Mouse (Mus musculus) monocyte, adult 5-6 weeks (primary cell): ENCODE measurements around the gene Dlg2. TPM values are rescaled to one million over a fixed set of nuclear protein-coding genes. Genes with fewer than 3 reads are reported as not detected.

Experiments
- ATAC-seq: fragments of 153-309, 156-312 bp; replicated peaks from 2 replicates; pipeline ENCODE4 v1.8.0; 2017; ENCODE audit warnings: mild to moderate bottlenecking; ENCODE audit not compliant: low TSS enrichment, insufficient number of reproducible peaks, severe bottlenecking, poor library complexity, low FRiP score
- total RNA-seq: library from RNA; stranded (forward); fragments of 200-1000, 200-491, 200-594 nt; gene quantifications from 3 replicates; pipeline ENCODE4 v1.2.3, GENCODE M21; 2017

Dlg2 gene
- total RNA-seq, 1 experiment from 2014 or later: 1.7 TPM

DNA sequence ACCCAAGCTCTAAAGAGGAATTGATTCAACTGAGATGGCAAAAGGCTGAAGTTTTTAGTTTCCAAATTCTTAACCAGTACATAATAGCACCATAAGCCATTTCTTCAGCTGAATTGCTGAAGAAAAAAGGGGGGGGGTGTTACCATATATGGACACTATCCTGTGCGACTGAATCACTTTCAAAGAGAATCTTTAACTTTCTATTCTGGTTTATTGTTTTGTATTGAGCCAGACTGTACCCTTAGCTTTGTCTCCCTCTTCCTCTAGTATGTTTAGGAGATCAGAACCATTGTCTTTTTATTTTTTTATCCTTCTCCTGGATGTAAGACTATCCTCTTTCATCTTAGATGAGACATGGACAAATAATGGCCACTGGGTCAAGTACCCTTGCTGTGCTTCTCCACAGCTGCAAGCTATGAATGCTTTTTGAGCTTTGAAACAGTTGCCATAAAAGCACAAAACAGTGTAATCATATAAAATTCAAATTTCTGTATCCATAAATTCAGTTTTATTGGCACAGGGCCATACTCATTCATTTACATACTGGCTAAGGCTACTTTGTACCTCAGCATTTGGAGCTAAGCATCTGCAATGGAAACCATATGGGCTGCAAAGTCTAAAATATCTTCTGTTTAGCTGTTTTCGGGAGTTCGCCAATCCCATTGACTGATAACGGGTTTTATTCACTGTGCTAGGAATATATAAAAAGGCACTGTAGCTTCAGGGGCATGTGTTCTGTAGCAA is 568.7 kb downstream of the Dlg2 start:
- ATAC-seq: no peak

DNA sequence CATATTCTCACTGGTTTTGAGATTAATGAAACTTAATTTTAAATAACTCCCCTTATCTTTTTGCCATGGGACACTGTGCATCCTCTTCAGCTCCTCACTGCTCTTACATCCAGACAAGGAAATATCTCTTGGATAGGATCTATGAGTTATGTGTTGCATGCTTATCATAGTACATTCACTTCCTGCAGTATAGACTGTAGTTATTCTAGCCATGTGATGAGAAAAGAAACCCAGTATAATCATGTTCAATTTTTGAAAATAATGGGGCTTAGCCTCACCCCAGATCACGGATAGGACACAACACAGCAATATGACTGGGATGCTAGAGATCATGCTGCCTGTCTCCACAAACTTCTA is 569.2 kb downstream of the Dlg2 start:
- no peak for ATAC-seq

DNA sequence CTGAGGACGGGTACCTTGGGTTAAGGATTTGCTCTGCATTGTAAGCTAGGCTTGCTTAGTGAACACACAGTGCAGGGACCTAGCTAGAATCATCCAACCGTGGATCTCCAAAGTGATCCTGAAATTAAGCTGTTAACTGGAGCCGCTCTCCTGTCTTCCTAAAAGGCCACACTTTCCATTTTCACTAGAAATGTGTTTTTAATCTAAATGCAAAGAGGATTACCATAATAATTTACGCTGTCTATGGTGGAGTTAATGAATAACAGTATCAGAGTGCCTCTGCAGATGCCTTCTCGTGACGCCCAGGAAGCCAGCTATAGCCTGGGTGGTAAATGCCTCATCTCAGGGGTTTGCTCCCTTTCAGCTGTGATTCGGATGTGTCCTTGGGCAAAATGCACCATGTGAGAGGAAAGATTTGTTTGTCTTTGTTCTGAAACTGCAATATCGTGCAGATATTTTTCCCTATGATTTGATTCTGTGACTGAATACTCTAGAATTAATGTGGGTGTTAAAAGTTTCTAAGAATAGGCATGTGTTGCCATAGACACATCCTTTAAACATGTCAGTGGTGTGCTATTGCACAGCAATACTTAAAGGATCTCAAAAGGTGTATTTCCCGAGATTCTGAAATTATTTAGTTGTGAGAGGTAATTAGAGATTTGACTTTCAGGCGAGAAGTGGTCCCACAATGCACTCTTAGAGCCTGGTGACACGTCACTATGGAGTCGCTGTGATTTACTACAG is 587.0 kb downstream of the Dlg2 start:
- no peak for ATAC-seq

DNA sequence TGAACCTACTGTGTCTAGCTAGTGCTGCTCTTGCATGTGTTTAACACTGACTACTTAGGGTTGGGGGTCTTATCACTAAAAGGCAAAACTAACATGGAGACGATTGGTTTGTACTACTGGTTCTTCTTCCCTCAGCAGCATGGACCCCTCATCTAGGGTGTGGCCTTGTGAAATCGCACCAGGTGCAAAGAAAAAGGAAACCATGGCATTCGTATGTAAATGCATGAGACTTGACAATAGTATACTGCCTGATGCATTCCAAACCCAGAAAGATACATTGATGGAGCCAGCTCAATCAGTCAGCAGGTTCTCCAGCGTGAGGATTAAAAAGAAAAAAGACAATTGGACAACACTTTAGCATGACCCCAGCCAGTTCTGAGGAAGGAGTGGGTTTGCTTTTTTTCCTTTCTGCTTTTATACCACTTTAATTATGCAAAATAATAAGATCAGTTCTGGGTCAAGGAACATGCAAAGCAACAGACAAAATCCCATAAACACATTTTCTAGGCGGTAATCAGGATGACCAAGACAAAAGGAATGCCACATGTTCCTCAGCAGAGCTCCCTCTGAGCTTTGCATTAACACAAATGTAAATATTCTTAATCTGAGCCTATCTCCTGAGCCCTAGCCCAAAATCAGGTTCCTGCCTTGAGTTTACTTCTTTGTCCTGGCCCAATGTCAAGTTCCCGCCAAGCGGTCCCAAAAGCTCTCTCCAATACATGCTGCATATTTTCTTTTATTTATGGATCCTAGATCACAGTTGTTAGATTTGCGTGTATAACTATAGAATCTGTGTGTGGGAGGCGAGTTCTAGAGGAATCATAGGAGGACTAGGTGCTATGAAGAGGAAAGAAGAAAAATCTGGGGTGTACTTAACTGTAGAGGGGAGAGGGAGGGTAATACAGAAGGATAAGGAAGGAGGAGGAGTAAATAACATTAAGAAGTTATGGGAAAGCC is 595.6 kb downstream of the Dlg2 start:
- ATAC-seq: no peak

DNA sequence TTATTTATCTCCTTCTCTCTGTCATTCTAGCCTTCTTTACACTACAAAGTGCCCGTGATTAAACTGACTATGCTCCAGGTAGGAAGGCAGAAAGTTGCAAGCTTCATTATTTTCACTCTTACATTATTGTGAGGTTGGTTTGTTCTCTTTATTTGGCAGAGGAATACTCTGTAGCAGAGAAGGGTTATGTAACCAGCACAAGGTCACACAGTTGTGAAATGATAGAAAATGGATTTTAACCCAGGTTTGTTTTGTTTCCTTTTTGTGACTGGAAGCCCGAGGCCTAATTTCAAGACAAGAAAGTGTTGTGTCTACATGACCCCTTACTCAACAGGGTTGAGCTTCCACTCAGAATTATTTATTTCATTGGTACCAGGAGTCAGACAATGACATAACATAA is 609.6 kb downstream of the Dlg2 start:
- no peak for ATAC-seq

DNA sequence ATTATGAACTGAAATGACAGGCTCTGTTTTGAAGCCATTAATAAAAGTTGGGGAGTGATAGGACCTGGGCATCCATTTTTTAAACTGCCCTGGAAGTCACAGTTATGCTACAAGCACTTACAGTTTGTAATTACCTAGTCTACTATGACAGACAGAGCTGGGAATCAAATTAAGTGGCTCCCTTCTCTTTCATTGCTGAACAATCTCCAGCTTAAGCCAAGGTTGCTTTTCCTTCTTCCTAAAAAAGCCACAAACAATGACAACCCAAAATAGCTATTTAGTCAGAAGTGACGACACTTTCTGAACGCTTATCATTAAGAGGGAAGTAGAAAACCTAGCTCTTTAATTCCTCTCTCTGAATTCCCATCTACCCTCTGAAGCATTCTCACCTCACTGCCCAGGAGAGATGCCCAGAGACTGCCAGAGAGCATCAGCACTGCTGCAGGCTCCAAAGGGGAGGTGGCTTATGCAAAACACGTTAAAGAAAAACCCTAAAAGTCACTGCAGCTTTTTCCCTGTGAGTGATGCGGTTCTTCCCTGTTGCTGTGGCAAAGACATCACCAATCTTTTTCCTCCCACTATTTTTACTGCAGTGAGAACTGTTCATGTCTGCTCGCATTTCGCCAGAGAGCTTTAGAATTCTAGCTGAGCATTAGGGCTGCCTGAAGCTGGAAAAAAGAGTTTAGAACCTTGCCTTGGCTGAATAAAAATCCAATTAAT is 612.9 kb downstream of the Dlg2 start:
- no peak for ATAC-seq

DNA sequence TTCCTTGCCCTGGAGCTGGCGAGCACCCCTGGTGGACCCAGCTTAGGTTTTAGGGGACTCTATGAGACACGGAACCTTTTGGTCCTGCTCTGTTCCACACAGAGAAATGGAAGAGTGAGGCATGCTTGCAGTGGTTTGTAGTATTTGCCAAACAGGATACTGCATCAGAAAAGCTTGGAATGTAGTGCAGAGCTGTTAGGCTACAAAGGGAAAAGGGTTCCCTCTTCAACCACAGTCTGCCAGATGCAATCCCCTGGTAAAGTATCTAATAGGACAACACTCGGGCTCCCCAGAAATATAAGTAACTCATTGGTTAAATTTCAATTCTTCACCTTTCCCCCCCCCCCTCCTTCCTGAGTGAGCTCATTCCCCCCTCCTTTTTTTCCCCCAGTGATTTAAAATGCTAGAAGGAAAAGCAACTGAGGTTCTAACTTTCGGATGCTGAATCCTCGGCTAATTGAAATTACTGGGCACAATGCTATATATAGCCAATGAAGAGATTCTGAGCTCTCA is 613.9 kb downstream of the Dlg2 start:
- no peak for ATAC-seq

DNA sequence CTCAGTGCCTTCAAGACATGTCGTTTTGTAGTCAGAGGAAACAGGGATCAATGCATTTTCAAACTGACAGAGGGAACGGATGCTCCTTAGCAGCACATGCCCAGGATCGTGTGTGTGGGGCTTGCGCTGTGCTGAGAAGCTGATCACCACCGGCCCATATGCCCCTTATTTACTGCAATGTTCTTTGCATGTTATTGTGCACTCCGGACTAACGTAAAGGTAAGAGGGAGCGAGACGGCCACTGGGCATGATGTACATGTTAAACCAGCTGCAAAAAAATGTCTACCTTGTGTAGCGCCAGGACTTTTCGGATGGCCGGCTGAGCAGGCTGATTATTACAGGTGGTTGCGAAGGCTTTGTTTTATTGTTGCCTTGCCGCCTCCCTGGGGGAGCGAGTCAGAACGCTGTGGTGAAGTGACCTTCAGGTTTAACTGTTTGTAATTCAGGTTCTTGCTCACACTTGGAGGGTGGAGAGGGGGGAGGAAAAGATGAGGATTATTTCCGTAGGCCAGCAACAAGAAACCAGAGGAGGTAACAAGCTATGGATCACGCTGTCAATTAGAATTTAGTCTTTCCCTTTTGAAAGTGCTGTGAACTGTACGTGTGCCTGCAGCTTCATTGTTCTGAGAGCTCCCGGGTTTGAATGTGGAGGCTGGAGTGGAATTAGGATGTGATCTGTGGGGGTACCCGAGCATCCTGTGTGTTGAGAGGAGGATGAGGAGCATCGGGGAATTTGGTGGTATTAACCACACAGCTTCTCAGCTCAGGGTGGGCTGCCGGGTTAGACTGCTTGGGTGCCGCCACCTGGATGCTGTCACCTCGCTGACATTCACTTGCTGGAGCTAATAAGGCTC is 614.6 kb downstream of the Dlg2 start:
- ATAC-seq: no peak

DNA sequence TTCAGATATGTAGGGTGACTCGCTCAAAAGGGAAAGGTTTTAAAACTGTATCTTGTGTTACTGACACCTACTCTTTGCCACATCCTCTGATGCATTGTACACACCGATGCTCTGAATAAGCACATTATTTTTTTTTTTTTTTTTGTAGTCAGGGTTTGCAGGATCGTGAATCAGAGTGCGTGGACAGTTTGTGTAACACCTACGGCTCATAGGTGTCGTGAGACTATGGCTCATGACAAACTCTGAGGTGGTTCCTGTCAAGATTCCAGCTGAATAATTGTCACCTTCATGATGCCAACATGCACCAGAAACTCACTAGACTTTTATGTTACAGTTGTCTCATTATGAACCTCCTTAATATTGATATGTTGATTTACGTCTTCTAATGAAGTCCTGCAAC is 620.0 kb downstream of the Dlg2 start:
- no peak for ATAC-seq

DNA sequence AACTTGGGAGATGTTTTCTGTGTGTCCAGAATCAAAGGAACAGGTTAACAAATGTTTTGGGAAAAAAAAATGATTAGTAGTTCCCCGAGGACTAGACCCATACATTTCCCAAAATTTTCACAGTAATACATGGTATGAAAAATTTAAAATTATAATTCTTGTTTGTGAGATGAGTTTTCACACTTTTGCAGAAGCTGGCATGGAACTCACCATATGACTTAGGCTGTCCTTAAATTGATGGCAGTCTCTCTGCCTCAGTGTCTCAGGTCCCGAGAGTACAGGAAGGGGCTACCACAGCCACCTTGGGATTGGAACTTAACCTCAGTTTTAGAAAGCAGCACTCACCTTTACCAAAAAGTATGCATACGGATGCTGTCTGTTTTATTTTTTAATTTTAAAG is 622.0 kb downstream of the Dlg2 start:
- no peak for ATAC-seq

DNA sequence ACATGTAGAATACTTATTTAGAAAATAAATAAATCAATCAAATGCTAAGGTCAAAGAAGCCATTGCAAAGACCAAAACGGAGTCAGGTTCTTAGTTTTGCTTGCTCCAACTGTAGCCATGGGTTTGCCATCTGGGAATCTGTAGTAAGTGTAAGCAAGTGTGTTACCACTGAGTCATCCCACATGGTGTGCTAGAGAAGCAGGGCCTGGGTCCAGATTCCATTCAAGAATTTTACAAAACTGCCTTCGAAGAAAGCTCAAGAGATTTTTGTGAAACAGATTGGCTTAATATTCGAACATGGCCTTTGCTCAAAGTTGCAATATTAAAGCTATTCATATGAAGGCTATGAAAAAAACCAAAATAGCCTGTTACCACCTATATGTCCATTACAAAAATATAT is 633.1 kb downstream of the Dlg2 start:
- ATAC-seq: no peak

DNA sequence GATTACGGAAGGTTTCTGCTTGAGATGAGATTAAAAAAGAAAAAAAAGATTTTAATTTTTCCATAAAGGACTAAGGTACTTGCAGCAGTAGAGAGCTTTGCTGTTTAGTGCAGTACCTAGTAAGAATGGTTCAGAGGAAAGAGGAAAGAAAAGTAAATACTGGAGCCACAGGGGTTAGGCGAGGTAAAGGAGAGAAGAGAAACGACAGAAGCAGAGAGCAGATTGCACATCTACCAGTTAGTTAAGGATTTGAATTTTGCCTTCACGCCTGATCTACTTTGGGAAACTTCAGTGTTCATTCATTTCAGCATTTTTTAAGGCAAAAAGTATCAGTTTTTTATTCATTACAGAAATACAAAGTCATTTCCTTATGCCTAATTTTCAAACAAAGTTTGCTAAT is 655.7 kb downstream of the Dlg2 start:
- no peak for ATAC-seq

DNA sequence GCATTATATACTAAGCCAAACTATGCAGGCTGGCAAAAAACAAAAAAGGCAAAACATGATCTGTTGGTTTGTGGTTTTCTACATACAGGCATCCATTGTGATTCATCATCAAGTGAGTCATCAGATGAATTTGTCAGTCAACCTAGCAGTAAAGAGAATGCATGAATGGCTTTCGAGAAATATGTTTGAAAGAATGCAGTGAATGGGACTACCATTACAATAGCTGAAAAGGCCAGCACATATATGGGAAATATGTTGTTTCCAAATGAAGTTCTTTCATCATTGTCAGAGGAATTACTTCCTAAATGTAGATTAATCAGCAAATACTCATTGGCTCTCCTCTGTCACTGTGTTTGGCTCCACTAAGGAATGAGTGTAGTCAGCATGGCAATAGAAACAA is 677.6 kb downstream of the Dlg2 start:
- ATAC-seq: no peak

DNA sequence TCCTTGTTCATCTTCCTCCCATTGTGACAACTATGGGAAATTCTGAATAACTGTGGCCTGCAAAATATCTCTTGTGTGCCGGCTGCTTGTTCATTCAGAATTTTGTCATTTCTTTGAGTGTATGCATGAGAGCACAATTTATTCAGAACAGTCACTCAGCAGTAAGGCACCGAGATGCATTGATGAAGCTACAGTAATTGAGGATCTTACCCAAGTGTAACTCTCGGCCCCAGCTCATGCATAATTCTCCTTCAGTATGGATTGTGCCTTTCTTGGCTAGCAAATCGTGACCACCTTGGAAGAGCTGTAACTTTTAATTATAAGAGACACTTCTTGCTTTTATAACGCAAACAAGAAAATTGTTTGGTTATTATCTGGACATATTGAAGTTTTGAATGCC is 682.7 kb downstream of the Dlg2 start:
- no peak for ATAC-seq

DNA sequence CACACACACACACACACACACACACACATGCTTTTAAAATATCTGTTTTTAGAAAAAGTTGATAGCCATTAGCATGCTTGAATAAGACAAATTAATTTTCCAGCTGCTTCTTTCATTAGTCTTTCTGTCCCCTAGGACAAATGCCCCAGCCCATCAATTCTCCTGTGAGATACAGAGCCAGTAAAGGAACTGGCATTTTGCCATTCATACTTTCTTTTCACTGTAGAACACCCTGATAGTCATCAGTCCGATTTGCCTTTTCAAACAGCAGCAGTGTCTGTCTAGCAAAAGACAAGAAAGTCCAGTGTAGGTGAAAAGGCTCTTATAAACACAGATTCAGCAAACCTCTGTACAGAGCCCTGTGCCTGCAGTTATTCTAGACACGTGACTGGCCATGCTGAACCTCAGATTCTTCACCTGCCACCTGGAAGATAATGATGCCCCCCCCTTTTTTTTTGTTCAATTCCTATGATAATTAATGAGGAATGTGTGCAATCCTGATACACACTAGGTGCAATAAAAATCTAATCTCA is 685.2 kb downstream of the Dlg2 start:
- ATAC-seq: no peak

DNA sequence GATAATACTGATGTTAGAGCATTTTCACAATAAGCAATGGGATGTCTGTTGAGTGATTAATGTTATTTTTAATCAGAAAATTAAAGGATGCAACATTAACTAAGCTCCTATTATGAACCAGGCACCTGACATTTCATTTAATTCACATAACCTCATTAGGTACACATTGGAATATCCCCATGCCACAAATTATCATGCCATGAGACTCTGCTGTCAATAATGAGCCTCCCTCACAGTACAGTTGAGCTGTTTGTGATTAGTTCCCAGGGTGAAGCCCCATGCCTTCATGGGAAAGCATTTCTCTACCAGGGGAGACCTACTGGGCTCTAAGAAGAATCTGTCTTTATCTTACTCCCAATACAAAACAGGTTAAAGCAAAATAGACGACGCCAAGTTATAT is 697.1 kb downstream of the Dlg2 start:
- no peak for ATAC-seq

DNA sequence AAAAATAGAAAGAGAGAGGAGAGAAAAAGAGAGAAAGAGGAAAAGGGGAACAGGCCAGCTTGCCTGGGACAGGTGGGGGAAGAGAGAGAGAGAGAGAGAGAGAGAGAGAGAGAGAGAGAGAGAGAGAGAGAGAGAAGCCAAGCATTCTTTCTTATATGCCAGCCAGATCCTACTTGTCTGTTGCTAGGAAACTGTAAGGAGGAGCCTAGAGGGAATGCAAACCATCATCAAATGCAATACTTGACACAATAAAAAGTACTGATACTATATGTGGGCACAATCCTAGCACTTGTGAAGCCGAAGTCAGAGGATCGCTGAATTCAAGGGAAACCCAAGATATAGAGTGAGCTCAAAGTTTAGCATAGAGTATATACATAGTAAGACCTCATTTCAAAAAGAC is 711.7 kb downstream of the Dlg2 start:
- ATAC-seq: no peak

DNA sequence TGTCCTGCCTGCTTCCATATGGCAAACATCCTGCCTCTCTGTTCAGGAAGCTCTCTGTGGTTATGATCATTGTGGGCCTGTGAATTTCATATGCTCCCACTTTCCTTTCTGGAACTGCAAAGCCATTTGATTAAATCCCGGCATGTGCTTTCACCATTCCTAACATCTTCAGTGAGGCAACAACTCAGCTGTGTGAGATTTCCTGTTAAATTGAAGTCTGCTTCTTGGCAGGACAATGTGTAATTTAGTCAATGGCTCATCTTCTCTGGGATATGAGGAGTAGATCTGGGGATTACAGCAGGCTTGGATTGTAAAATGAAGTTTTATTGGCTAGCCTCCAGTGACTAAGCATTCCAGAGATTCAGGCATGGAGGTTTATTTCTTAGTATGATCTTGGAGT is 722.9 kb downstream of the Dlg2 start:
- ATAC-seq: no peak
